Mouse (Mus musculus): ENCODE measurements at regions not wholly inside any gene's neighbourhood (a gene's known extent, or its start where the extent isn't known, plus 50 kb on each side); places are given as distances from the start of the nearest gene placed in this dataset.

DNA sequence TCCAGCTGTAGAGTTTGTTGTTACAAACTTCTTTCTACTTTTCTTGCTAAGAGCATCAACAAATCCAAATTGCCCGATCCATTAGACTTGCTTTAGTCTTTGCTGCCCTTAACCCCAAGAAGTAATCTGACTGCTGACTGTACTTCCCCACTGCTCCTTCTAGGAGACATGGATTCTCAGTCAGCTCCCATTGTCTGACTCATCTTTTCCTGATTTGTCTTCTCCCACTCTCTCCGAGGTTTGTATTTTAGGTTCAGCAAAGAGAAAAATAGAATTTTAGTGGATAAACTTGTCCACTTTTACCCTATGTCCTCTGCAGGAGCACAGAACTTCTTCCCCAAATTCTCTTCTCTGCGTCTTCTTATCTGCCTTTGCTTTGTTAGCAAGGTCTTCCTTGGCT, 753.5 kb downstream of the Epm2a start:
- TF ChIP-seq GABPA (IDR thresholded peaks at IDR 0.05; ENCODE audit: low read depth, low read length) (no peak), CTCF (IDR thresholded peaks at IDR 0.05 in 2 of 3, conservative IDR thresholded peaks at IDR 0.05 in 1 of 3; ENCODE audit: control insufficient read depth in 1 of 3, insufficient read depth in 1 of 3, low read depth in 2 of 3, low read length in 3 of 3, poor library complexity in 1 of 3, severe bottlenecking in 1 of 3) (no peak), TBP (IDR thresholded peaks at IDR 0.05; ENCODE audit: low read depth, low read length) (no peak), ZKSCAN1 (IDR thresholded peaks at IDR 0.05; ENCODE audit: low read depth, low read length) (no peak), POLR2A (IDR thresholded peaks at IDR 0.05; ENCODE audit: control insufficient read depth in 1 of 2, insufficient read depth in 1 of 2, low read depth in 1 of 2, low read length in 2 of 2, poor library complexity in 1 of 2) (no peak), EP300 (IDR thresholded peaks at IDR 0.05; ENCODE audit: low read depth in 1 of 2, low read length in 2 of 2) (no peak), RCOR1 (IDR thresholded peaks at IDR 0.05; ENCODE audit: low read depth, low read length) (no peak), RAD21 (IDR thresholded peaks at IDR 0.05; ENCODE audit: low read depth, low read length) (no peak), TAL1 (IDR thresholded peaks at IDR 0.05; ENCODE audit: low read length) (no peak), TCF12 (IDR thresholded peaks at IDR 0.05; ENCODE audit: low read depth, low read length) (no peak), KAT2A (conservative IDR thresholded peaks at IDR 0.05; ENCODE audit: low read depth, low read length) (no peak), USF2 (IDR thresholded peaks at IDR 0.05; ENCODE audit: borderline replicate concordance in 1 of 2, insufficient read depth in 1 of 2, low read depth in 1 of 2, low read length in 2 of 2) (no peak), MAZ (IDR thresholded peaks at IDR 0.05; ENCODE audit: low read depth, low read length) (no peak)

Measured in MEL (cell line).